Mouse (Mus musculus) kidney, postnatal 0 days (tissue): ENCODE results near the gene 2410015M20Rik. TPM values are rescaled to one million over a fixed set of nuclear protein-coding genes. Genes with fewer than 3 reads are reported as not detected.

Experiments used
- ATAC-seq: fragments of 200-750 bp; cut with Nextera tagmentation; replicated peaks from 2 replicates; pipeline ENCODE4 v1.8.0; 2017; ENCODE audit warnings: low read depth, moderate number of reproducible peaks, moderate TSS enrichment, moderate library complexity; ENCODE audit not compliant: low FRiP score
- DNase-seq: peaks from one replicate; pipeline ENCODE4 v3.0.0-alpha.2; 2016; ENCODE audit warnings: low spot score
- H3K27ac ChIP-seq: fragments of 300-500 bp; sonication (generic); 2 replicates; pipeline ENCODE4 v1.5.1; 2014; ENCODE audit warnings: mild to moderate bottlenecking
- H3K27me3 ChIP-seq: fragments of 300-500 bp; sonication (generic); 2 replicates; pipeline ENCODE4 v1.6.1; 2014; ENCODE audit warnings: low read length, mixed read lengths; ENCODE audit not compliant: insufficient read depth
- H3K36me3 ChIP-seq: fragments of 300-500 bp; sonication (generic); 2 replicates; pipeline ENCODE4 v1.6.1; 2014; ENCODE audit warnings: low read length, mixed read lengths; ENCODE audit not compliant: insufficient read depth
- H3K4me1 ChIP-seq: fragments of 300-500 bp; sonication (generic); replicated peaks from 2 replicates; pipeline ENCODE4 v1.6.1; 2014; ENCODE audit warnings: antibody characterized with exemption, low read length, mixed read lengths; ENCODE audit not compliant: insufficient read depth
- H3K4me2 ChIP-seq: fragments of 300-500 bp; sonication (generic); 2 replicates; pipeline ENCODE4 v1.6.1; 2014; ENCODE audit warnings: mild to moderate bottlenecking, low read length, moderate library complexity, mixed read lengths
- H3K4me3 ChIP-seq: fragments of 300-500 bp; sonication (generic); replicated peaks from 2 replicates; pipeline ENCODE4 v1.5.1; 2014; ENCODE audit warnings: low read depth, low read length
- H3K9ac ChIP-seq: fragments of 300-500 bp; sonication (generic); 2 replicates; pipeline ENCODE4 v1.6.1; 2014; ENCODE audit warnings: low read depth, low read length
- H3K9me3 ChIP-seq: fragments of 300-500 bp; sonication (generic); replicated peaks from 2 replicates; pipeline ENCODE4 v1.6.1; 2016; ENCODE audit warnings: low read length, inconsistent platforms, mixed read lengths
- CTCF ChIP-seq: IDR thresholded peaks from 2 replicates; pipeline ENCODE4 v1.5.1; 2016; ENCODE audit warnings: antibody characterized with exemption, low read depth, mild to moderate bottlenecking, moderate library complexity
- WGBS: fragments of 180-500 bp; shearing (Covaris S2); extraction: QIAGEN DNeasy Blood & Tissue Kit; methylation state at CpG from one replicate; pipeline ENCODE4 v1.1.7; 2014; 5-methylcytosine and 5-hydroxymethylcytosine counted together
- polyA plus RNA-seq: library from polyadenylated mRNA; unstranded; fragments of >200 nt; fragmentation: Nextera tagmentation; extraction: Ambion mirVana; gene quantifications from 2 replicates; pipeline ENCODE4 v1.2.1, GENCODE M21; 2015

The 2410015M20Rik gene
- polyA plus RNA-seq, 1 experiment from 2014 or later, result 467 TPM

GRCm38 (mm10) chr17:56611861-56612564 lies 2.4 kb upstream of the 2410015M20Rik start:
- TF ChIP-seq CTCF, result no peak
- H3K4me2 ChIP-seq, result peak overlapping the region; percentile 23; the same call in 1 of the 2 replicates
- H3K9ac ChIP-seq, result no peak overlapping the region
- H3K27me3 ChIP-seq, result no peaks in the 10 kb centered on the region
- peak; percentile 65 for DNase-seq
- H3K9me3 ChIP-seq, result no peaks in the 10 kb centered on the region
- peaks cover 19% of the 10 kb centered on the region for H3K4me1 ChIP-seq
- H3K4me3 ChIP-seq, result no peak overlapping the region
- peaks cover 23% of the 10 kb centered on the region; the same call in 1 of the 2 replicates for H3K36me3 ChIP-seq
- 19% methylated on average over 14 of the region's 14 CpGs for WGBS
- ATAC-seq, result 0 out of 2 replicates have a peak, but pooled peaks have one; percentile 26
- H3K27ac ChIP-seq, result 0 out of 2 replicates have a peak overlapping the region, but pooled peaks have one; percentile 5

DNA sequence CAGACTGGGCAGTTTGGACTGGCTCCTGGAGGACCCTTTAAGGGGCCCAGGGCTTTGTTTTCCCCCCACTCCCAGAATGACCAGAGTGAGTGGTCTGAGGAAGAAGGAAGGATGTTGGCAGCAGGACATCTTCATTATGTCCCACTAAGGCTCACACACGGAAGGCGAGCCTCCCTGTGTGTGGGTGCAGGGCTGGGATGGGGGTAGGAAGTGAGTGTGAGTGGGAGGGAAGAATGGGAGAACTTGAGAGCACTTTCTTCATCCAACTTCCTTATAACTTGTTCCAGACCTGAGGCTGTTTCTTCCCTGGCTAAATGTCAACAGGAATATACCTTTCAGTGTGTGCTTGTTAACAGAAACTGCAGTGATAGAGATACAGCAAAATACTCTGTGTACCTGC lies 1.8 kb upstream of the 2410015M20Rik start:
- H3K9me3 ChIP-seq, result no peaks in the 10 kb centered on the region
- ATAC-seq (no peak), DNase-seq (no peak)
- H3K4me3 ChIP-seq, result no peak overlapping the region
- peaks cover 21% of the 10 kb centered on the region; the same call in 1 of the 2 replicates for H3K36me3 ChIP-seq
- H3K4me1 ChIP-seq, result peaks cover 19% of the 10 kb centered on the region
- H3K4me2 ChIP-seq, result no peak overlapping the region
- H3K9ac ChIP-seq, result no peak overlapping the region
- 0 out of 2 replicates have a peak overlapping the region, but pooled peaks have one; percentile 5 for H3K27ac ChIP-seq
- no peaks in the 10 kb centered on the region for H3K27me3 ChIP-seq
- WGBS, result 56% methylated on average over 2 of the region's 2 CpGs
- TF ChIP-seq CTCF, result no peak

DNA sequence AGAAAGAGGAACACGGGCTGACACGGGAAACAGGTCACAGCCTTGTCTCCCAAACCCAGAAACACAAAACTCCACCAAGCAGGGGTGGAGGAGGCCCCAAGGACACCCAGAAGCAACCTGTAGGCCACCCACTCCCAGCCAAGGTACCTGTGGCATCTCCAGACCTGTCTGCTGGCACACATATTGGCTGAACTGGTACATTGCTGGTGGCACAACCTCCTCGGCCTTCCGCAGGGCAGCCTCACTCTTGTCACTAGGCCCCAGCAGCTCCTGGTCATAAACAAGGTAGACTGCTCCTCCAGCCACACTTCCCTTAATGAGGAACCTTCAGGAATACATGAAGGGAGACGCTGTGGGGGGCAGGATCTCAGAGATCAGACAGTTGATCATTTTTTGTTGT lies 872 bp downstream of the 2410015M20Rik start:
- no peak for TF ChIP-seq CTCF
- no peaks in the 10 kb centered on the region for H3K9me3 ChIP-seq
- peaks cover 34% of the 10 kb centered on the region for H3K36me3 ChIP-seq
- peaks cover 12% of the 10 kb centered on the region for H3K4me1 ChIP-seq
- 34% methylated on average over 5 of the region's 5 CpGs for WGBS
- peak overlapping the region; percentile 87 for H3K27ac ChIP-seq
- ATAC-seq (no peak), DNase-seq (no peak)
- peak overlapping the region; percentile 82 for H3K4me2 ChIP-seq
- H3K27me3 ChIP-seq, result no peaks in the 10 kb centered on the region
- H3K9ac ChIP-seq, result peak overlapping the region; percentile 84
- peak overlapping the region; percentile 64 for H3K4me3 ChIP-seq

DNA sequence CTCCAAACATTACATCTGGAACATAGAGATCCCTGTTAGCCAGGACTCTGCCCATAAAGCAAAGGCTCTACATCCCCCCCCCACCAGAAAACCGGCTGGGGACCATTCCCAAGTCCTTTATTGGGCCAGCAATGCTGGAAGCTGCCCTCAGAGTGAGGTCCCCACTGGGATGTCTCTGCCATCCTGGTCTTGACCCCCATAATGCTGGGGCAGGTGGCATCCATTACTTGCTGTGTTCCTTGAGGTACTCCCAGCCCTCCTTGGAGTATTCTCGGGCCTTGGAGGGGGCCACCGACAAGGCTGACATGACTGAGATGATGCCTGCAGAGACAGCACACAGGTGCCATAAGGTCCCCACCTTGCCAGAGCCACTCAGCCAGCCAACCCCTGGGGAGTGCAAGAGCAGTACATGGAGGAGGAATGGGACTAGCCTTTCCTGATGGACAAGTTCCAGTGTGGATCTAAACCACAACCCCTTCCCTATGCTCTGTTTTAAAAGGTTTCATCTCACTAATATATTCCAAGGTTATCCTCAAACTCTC lies 2.0 kb downstream of the 2410015M20Rik start:
- Histone ChIP-seq H3K9me3 (no peaks in the 10 kb centered on the region), H3K27me3 (no peaks in the 10 kb centered on the region), H3K36me3 (peaks cover 45% of the 10 kb centered on the region), H3K27ac (no peak overlapping the region), H3K4me3 (no peak overlapping the region), H3K4me2 (no peak overlapping the region), H3K4me1 (peaks cover 12% of the 10 kb centered on the region), H3K9ac (no peak overlapping the region)
- DNase-seq (no peak), ATAC-seq (no peak)
- TF ChIP-seq CTCF, result no peak
- 63% methylated on average over 3 of the region's 3 CpGs for WGBS

DNA sequence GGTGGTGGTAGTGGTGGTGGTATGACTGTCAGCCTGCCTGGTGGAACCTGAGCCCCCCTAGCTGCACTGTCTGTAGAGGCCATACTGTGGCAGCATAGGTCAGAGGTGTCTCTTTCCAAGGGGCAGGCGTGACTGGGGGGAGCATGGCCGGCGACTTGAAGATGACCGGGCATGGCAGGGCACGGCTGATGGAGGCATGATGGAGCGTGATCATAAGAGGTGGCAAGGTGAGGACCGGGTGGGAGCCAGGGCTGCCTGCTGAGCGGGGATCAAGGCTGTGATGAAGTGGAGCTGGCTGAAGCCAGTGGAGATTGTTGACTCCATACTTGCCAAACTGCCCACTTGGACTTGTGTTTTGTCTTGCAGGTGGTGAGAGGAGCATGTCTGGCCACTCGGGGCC lies 4.1 kb downstream of the 2410015M20Rik start:
- Histone ChIP-seq H3K27ac (no peak overlapping the region), H3K4me3 (no peak overlapping the region), H3K4me2 (no peak overlapping the region), H3K36me3 (peaks cover 63% of the 10 kb centered on the region), H3K9ac (no peak overlapping the region), H3K9me3 (no peaks in the 10 kb centered on the region), H3K27me3 (no peaks in the 10 kb centered on the region), H3K4me1 (peaks cover 8% of the 10 kb centered on the region)
- no peak for DNase-seq
- WGBS, result 84% methylated on average over 9 of the region's 9 CpGs
- no peak for ATAC-seq
- TF ChIP-seq CTCF, result no peak

DNA sequence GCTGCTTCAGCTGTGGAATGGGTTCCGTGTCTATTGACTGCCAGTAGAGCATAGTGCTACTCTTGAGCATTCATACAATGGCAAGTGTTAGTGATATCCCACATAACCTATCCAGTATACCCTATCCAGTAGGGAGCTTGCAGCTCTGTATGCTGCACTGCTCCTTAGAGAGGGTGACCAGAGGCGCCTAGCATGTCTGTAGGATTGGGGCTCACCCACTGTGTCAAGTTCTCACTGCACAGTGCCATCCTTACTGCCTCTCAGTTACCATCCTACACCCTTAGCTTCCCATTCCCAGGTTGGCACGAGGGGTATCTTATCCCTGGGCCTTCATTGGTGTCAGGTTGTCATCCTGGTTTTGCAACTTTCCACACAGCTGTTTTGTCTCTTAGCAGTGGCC lies 5.1 kb downstream of the 2410015M20Rik start:
- 88% methylated on average over 3 of the region's 3 CpGs for WGBS
- H3K36me3 ChIP-seq, result peaks cover 73% of the 10 kb centered on the region
- no peak overlapping the region for H3K9ac ChIP-seq
- no peak for ATAC-seq
- no peak for TF ChIP-seq CTCF
- DNase-seq, result no peak
- H3K4me3 ChIP-seq, result no peak overlapping the region
- no peak overlapping the region for H3K4me2 ChIP-seq
- H3K27ac ChIP-seq, result no peak overlapping the region
- H3K27me3 ChIP-seq, result no peaks in the 10 kb centered on the region
- no peaks in the 10 kb centered on the region for H3K9me3 ChIP-seq
- H3K4me1 ChIP-seq, result peaks cover 5% of the 10 kb centered on the region
